Mouse (Mus musculus): ENCODE data around the gene Gm8906. TPM values are rescaled to one million over a fixed set of nuclear protein-coding genes. Genes with fewer than 3 reads are reported as not detected.
"Not testable (repeated sequence)": the region's sequence is repeated elsewhere in the genome, so short reads cannot be mapped to it uniquely, and the experiment has no call there.

Gm8906 gene
- not detected in 2 replicates for polyA plus RNA-seq (2014; fragmentation: Nextera tagmentation; extraction: Ambion mirVana)

GRCm38 (mm10) chr5:11502385-11502784 is at the start of gene Gm8906:
Gene Gm8906, plus strand, starts transcription at chr5:11502685.
- not testable (repeated sequence) for H3K9me3 ChIP-seq (ENCODE audit: control insufficient read depth, low read length); H3K4me1 ChIP-seq (replicated peaks; ENCODE audit: control insufficient read depth, insufficient read depth, low read length); H3K36me3 ChIP-seq (ENCODE audit: control insufficient read depth, insufficient read depth, low read length); H3K9ac ChIP-seq (ENCODE audit: low read depth, low read length); DNase-seq (ENCODE audit: low spot score); H3K27ac ChIP-seq (ENCODE audit: low read depth, low read length); H3K4me2 ChIP-seq (replicated peaks; ENCODE audit: low read depth, low read length); ATAC-seq (ENCODE audit: low FRiP score); H3K27me3 ChIP-seq (ENCODE audit: control insufficient read depth, insufficient read depth, low read length); H3K4me3 ChIP-seq (ENCODE audit: low read depth, low read length)
- WGBS = 70% methylated on average over 2 of the region's 3 CpGs

Other genes starting within 250 kb of the Gm8906 start
- not detected in 2 replicates for gene Gm8890, start 246.7 kb upstream of the Gm8906 start, polyA plus RNA-seq (2014; fragmentation: Nextera tagmentation; extraction: Ambion mirVana)
- gene Speer1, start 161.2 kb upstream of the Gm8906 start, polyA plus RNA-seq (2014; fragmentation: Nextera tagmentation; extraction: Ambion mirVana) = not detected in 2 replicates
- gene Gm8897, start 86.3 kb upstream of the Gm8906 start, polyA plus RNA-seq (2014; fragmentation: Nextera tagmentation; extraction: Ambion mirVana) = not detected in 2 replicates
- gene Gm6460, start 92.2 kb downstream of the Gm8906 start, polyA plus RNA-seq (2014; fragmentation: Nextera tagmentation; extraction: Ambion mirVana) = not detected in 2 replicates
- not detected in 2 replicates for gene Gm8922, start 179.3 kb downstream of the Gm8906 start, polyA plus RNA-seq (2014; fragmentation: Nextera tagmentation; extraction: Ambion mirVana)